Mouse (Mus musculus): ENCODE measurements around the gene Atrn.

Gene Atrn

GRCm38 (mm10) chr2:130905751-130906583 is at the start of gene Atrn, which contains the start of gene 4930402H24Rik:
Atrn (plus strand) TSS chr2:130906495.
4930402H24Rik (minus strand) TSS chr2:130906406.
- DNase-seq (ENCODE audit: low read depth in 2 of 2, low spot score in 2 of 2): peak; percentile 89 to 91

- no peak for DNase-seq (ENCODE audit: low read depth in 2 of 2, low spot score in 2 of 2)
Measured at GRCm38 (mm10) chr2:130862091-130862490, 44.2 kb upstream of the Atrn start.

- DNase-seq (ENCODE audit: low read depth in 2 of 2, low spot score in 2 of 2): no peak
Measured at GRCm38 (mm10) chr2:130870916-130871315, 35.4 kb upstream of the Atrn start.

GRCm38 (mm10) chr2:130877376-130877775 is 28.9 kb upstream of the Atrn start:
- DNase-seq (ENCODE audit: low read depth in 2 of 2, low spot score in 2 of 2): no peak

GRCm38 (mm10) chr2:130886983-130887382 is 19.3 kb upstream of the Atrn start:
- no peak for DNase-seq (ENCODE audit: low read depth in 2 of 2, low spot score in 2 of 2)

GRCm38 (mm10) chr2:130887456-130887855 is 18.8 kb upstream of the Atrn start:
- DNase-seq (ENCODE audit: low read depth in 2 of 2, low spot score in 2 of 2): no peak

- no peak for DNase-seq (ENCODE audit: low read depth in 2 of 2, low spot score in 2 of 2)
Measured at GRCm38 (mm10) chr2:130896944-130897343, 9.4 kb upstream of the Atrn start.

GRCm38 (mm10) chr2:130897856-130898255 is 8.4 kb upstream of the Atrn start:
- DNase-seq (ENCODE audit: low read depth in 2 of 2, low spot score in 2 of 2): no peak

GRCm38 (mm10) chr2:130898783-130899182 is 7.5 kb upstream of the Atrn start:
- no peak for DNase-seq (ENCODE audit: low read depth in 2 of 2, low spot score in 2 of 2)

GRCm38 (mm10) chr2:130906584-130907315 is 455 bp downstream of the Atrn start:
- DNase-seq (ENCODE audit: low read depth in 2 of 2, low spot score in 2 of 2): peak; percentile 13 to 27

GRCm38 (mm10) chr2:130911691-130912090 is 5.4 kb downstream of the Atrn start:
- no peak for DNase-seq (ENCODE audit: low read depth in 2 of 2, low spot score in 2 of 2)

- no peak for DNase-seq (ENCODE audit: low read depth in 2 of 2, low spot score in 2 of 2)
Measured at GRCm38 (mm10) chr2:130914873-130915272, 8.6 kb downstream of the Atrn start.

- DNase-seq (ENCODE audit: low read depth in 2 of 2, low spot score in 2 of 2): no peak
Measured at GRCm38 (mm10) chr2:130916521-130917147, 10.3 kb downstream of the Atrn start.

- no peak for DNase-seq (ENCODE audit: low read depth in 2 of 2, low spot score in 2 of 2)
Measured at GRCm38 (mm10) chr2:130917686-130918085, 11.4 kb downstream of the Atrn start.

- DNase-seq (ENCODE audit: low read depth in 2 of 2, low spot score in 2 of 2): no peak
Measured at GRCm38 (mm10) chr2:130919062-130919593, 12.8 kb downstream of the Atrn start.

- no peak for DNase-seq (ENCODE audit: low read depth in 2 of 2, low spot score in 2 of 2)
Measured at GRCm38 (mm10) chr2:130924950-130925349, 18.7 kb downstream of the Atrn start.

- no peak for DNase-seq (ENCODE audit: low read depth in 2 of 2, low spot score in 2 of 2)
Measured at GRCm38 (mm10) chr2:130928031-130928430, 21.7 kb downstream of the Atrn start.

GRCm38 (mm10) chr2:130928530-130928929 is 22.2 kb downstream of the Atrn start:
- DNase-seq (ENCODE audit: low read depth in 2 of 2, low spot score in 2 of 2): no peak

GRCm38 (mm10) chr2:130929994-130930393 is 23.7 kb downstream of the Atrn start:
- DNase-seq (ENCODE audit: low read depth in 2 of 2, low spot score in 2 of 2): no peak

- DNase-seq (ENCODE audit: low read depth in 2 of 2, low spot score in 2 of 2): no peak
Measured at GRCm38 (mm10) chr2:130932865-130933264, 26.6 kb downstream of the Atrn start.

GRCm38 (mm10) chr2:130949781-130950180 is 43.5 kb downstream of the Atrn start:
- DNase-seq (ENCODE audit: low read depth in 2 of 2, low spot score in 2 of 2): no peak

All from CD8-positive naive resting alpha-beta T cell, adult 2 months (primary cell).